Mouse (Mus musculus): ENCODE results near the gene Evi5.

The Evi5 gene

GRCm38 (mm10) chr5:107807496-107807895, 67.4 kb downstream of the Evi5 start:
- no peak for DNase-seq (ENCODE audit: low read depth, low spot score)

GRCm38 (mm10) chr5:107802621-107803020, 72.3 kb downstream of the Evi5 start:
- DNase-seq (ENCODE audit: low read depth, low spot score), result no peak

- no peak for DNase-seq (ENCODE audit: low read depth, low spot score)
Measured at GRCm38 (mm10) chr5:107801234-107801633, 73.7 kb downstream of the Evi5 start.

- DNase-seq (ENCODE audit: low read depth, low spot score), result no peak
Measured at GRCm38 (mm10) chr5:107798290-107798689, 76.6 kb downstream of the Evi5 start.

- no peak for DNase-seq (ENCODE audit: low read depth, low spot score)
Measured at GRCm38 (mm10) chr5:107793927-107794326, 81.0 kb downstream of the Evi5 start.

- DNase-seq (ENCODE audit: low read depth, low spot score), result no peak
Measured at GRCm38 (mm10) chr5:107793258-107793657, 81.6 kb downstream of the Evi5 start.

GRCm38 (mm10) chr5:107792516-107792915, 82.4 kb downstream of the Evi5 start:
- DNase-seq (ENCODE audit: low read depth, low spot score), result no peak

- DNase-seq (ENCODE audit: low read depth, low spot score), result no peak
Measured at GRCm38 (mm10) chr5:107791966-107792365, 82.9 kb downstream of the Evi5 start.

GRCm38 (mm10) chr5:107789492-107789891, 85.4 kb downstream of the Evi5 start:
- peak; percentile 1 for DNase-seq (ENCODE audit: low read depth, low spot score)

GRCm38 (mm10) chr5:107787682-107788443, 87.0 kb downstream of the Evi5 start:
- no peak for DNase-seq (ENCODE audit: low read depth, low spot score)

GRCm38 (mm10) chr5:107782360-107782759, 92.5 kb downstream of the Evi5 start:
- no peak for DNase-seq (ENCODE audit: low read depth, low spot score)

- no peak for DNase-seq (ENCODE audit: low read depth, low spot score)
Measured at GRCm38 (mm10) chr5:107778763-107779162, 96.1 kb downstream of the Evi5 start.

- no peak for DNase-seq (ENCODE audit: low read depth, low spot score)
Measured at GRCm38 (mm10) chr5:107777545-107777830, 97.4 kb downstream of the Evi5 start.

- no peak for DNase-seq (ENCODE audit: low read depth, low spot score)
Measured at GRCm38 (mm10) chr5:107776777-107777544, 97.9 kb downstream of the Evi5 start.

- no peak for DNase-seq (ENCODE audit: low read depth, low spot score)
Measured at GRCm38 (mm10) chr5:107775875-107776274, 99.0 kb downstream of the Evi5 start.

GRCm38 (mm10) chr5:107772049-107772448, 102.9 kb downstream of the Evi5 start:
- DNase-seq (ENCODE audit: low read depth, low spot score), result no peak

- no peak for DNase-seq (ENCODE audit: low read depth, low spot score)
Measured at GRCm38 (mm10) chr5:107768224-107768623, 106.7 kb downstream of the Evi5 start.

- no peak for DNase-seq (ENCODE audit: low read depth, low spot score)
Measured at GRCm38 (mm10) chr5:107765946-107766345, 109.0 kb downstream of the Evi5 start.

- DNase-seq (ENCODE audit: low read depth, low spot score), result no peak
Measured at GRCm38 (mm10) chr5:107764486-107764885, 110.4 kb downstream of the Evi5 start.

GRCm38 (mm10) chr5:107763674-107764073, 111.2 kb downstream of the Evi5 start:
- DNase-seq (ENCODE audit: low read depth, low spot score), result no peak

GRCm38 (mm10) chr5:107759121-107759520, 115.8 kb downstream of the Evi5 start:
- DNase-seq (ENCODE audit: low read depth, low spot score), result no peak

GRCm38 (mm10) chr5:107756072-107756471, 118.8 kb downstream of the Evi5 start:
- no peak for DNase-seq (ENCODE audit: low read depth, low spot score)

- DNase-seq (ENCODE audit: low read depth, low spot score), result no peak
Measured at GRCm38 (mm10) chr5:107754740-107755139, 120.2 kb downstream of the Evi5 start.
